Mouse (Mus musculus): ENCODE data around the gene Rusc2.

- TF ChIP-seq GATA1 (IDR thresholded peaks at IDR 0.05; ENCODE audit: borderline replicate concordance, low read length) (no peak), FLI1 (IDR thresholded peaks at IDR 0.05; ENCODE audit: low read length) (no peak)
Measured at GRCm38 (mm10) chr4:43353662-43354061, 28.1 kb upstream of the Rusc2 start.

Data from megakaryocyte, embryonic 14.5 days (primary cell).